Mouse (Mus musculus): ENCODE measurements around the gene Mapk7. TPM values are rescaled to one million over a fixed set of nuclear protein-coding genes. Genes with fewer than 3 reads are reported as not detected.

Mapk7 gene
- total RNA-seq, 2 experiments from 2014 or later: 25.9 to 28.1 TPM

- no peak for DNase-seq (ENCODE audit: low spot score in 2 of 2)
These were observed 24.8 kb downstream of the Mapk7 start for GRCm38 (mm10) chr11:61469317-61469917.

GRCm38 (mm10) chr11:61468534-61468933 lies 25.7 kb downstream of the Mapk7 start:
- no peak for DNase-seq (ENCODE audit: low spot score in 2 of 2)

- no peak for DNase-seq (ENCODE audit: low spot score in 2 of 2)
These were observed 28.8 kb downstream of the Mapk7 start for GRCm38 (mm10) chr11:61465422-61465821.

- DNase-seq (ENCODE audit: low spot score in 2 of 2): no peak
These were observed 30.1 kb downstream of the Mapk7 start for GRCm38 (mm10) chr11:61464071-61464470.

GRCm38 (mm10) chr11:61449499-61450292 lies 44.5 kb downstream of the Mapk7 start:
- no peak for DNase-seq (ENCODE audit: low spot score in 2 of 2)

- no peak for DNase-seq (ENCODE audit: low spot score in 2 of 2)
These were observed 45.5 kb downstream of the Mapk7 start for GRCm38 (mm10) chr11:61448599-61449225.

GRCm38 (mm10) chr11:61448041-61448440 lies 46.2 kb downstream of the Mapk7 start:
- DNase-seq (ENCODE audit: low spot score in 2 of 2): no peak

- no peak for DNase-seq (ENCODE audit: low spot score in 2 of 2)
These were observed 46.9 kb downstream of the Mapk7 start for GRCm38 (mm10) chr11:61447296-61447695.

GRCm38 (mm10) chr11:61443807-61444206 lies 50.4 kb downstream of the Mapk7 start:
- DNase-seq (ENCODE audit: low spot score in 2 of 2): no peak

- no peak for DNase-seq (ENCODE audit: low spot score in 2 of 2)
These were observed 52.5 kb downstream of the Mapk7 start for GRCm38 (mm10) chr11:61441670-61442069.

- DNase-seq (ENCODE audit: low spot score in 2 of 2): no peak
These were observed 53.8 kb downstream of the Mapk7 start for GRCm38 (mm10) chr11:61440416-61440815.

GRCm38 (mm10) chr11:61439170-61439569 lies 55.0 kb downstream of the Mapk7 start:
- no peak for DNase-seq (ENCODE audit: low spot score in 2 of 2)

Other genes with a start within 250 kb of the Mapk7 start
- 10 to 100 TPM; 63.7 to 70.6 TPM for gene Aldh3a2, start 226.9 kb downstream of the Mapk7 start, total RNA-seq (2021)
- gene Slc47a2, start 151.5 kb downstream of the Mapk7 start, total RNA-seq (2021): under 1 TPM in 1 of 2 experiments, not detected in 1; 0.11 TPM
- 10 to 100 TPM in 1 of 2 experiments, 1 to 10 TPM in 1; 5.3 to 11.5 TPM for gene Slc47a1, start 116.1 kb downstream of the Mapk7 start, total RNA-seq (2021)
- 1 to 10 TPM; 2.9 to 4.1 TPM for gene Rnf112, start 40.3 kb downstream of the Mapk7 start, total RNA-seq (2021)
- gene Mfap4, start 9.0 kb downstream of the Mapk7 start, total RNA-seq (2021): 10 to 100 TPM; 65.8 to 68.6 TPM
- gene B9d1, start 10.7 kb upstream of the Mapk7 start, total RNA-seq (2021): 10 to 100 TPM; 21.3 to 25.4 TPM
- gene Epn2, start 85.3 kb upstream of the Mapk7 start, total RNA-seq (2021): 10 to 100 TPM; 38.5 to 44.2 TPM
- gene Grap, start 158.9 kb upstream of the Mapk7 start, total RNA-seq (2021): 10 to 100 TPM in 1 of 2 experiments, 1 to 10 TPM in 1; 9.1 to 10.8 TPM
- gene Fam83g, start 189.7 kb upstream of the Mapk7 start, total RNA-seq (2021): 1 to 10 TPM; 1.7 to 2.9 TPM
- 1 to 10 TPM in 1 of 2 experiments, under 1 TPM in 1; 0.23 to 5.6 TPM for gene Slc5a10, start 226.4 kb upstream of the Mapk7 start, total RNA-seq (2021)

Measured in adrenal gland, postnatal 4 days (tissue).